Mouse (Mus musculus) testis, postnatal 14 days (tissue): ENCODE measurements around the gene Zfp109.
"Not testable (repeated sequence)": the region's sequence is repeated elsewhere in the genome, so short reads cannot be mapped to it uniquely, and the experiment has no call there.

Experiments used
- DNase-seq: peaks from one replicate; pipeline ENCODE4 v3.0.0; 2021; ENCODE audit warnings: low spot score

Gene Zfp109

GRCm38 (mm10) chr7:24237040-24237791 lies at the start of gene Zfp109:
Zfp109 (minus strand) TSS chr7:24237560.
- peak; percentile 67 for DNase-seq

DNA sequence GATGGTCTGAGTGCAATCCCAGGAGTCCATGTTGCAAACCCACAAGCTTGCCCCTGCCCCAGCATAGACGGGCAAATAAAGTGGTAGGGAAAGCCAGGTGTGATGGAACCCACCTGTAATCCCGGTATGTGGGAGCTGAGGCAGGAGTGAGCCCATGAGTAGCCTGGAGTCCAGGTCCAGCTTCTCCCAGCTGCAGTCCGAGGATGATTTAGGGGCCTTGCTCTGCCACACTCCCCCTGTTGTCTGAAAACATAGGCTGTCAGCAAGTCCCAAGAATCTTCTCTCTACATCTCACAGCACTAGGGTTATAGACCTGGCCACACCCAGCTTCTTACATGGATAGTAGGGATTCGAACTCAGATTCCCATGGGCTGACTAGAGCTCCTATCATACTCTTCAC lies 49.6 kb upstream of the Zfp109 start:
- no peak for DNase-seq

- DNase-seq = no peak
Observed at GRCm38 (mm10) chr7:24286090-24286489, 48.7 kb upstream of the Zfp109 start.

- no peak for DNase-seq
Observed at GRCm38 (mm10) chr7:24280858-24281145, 43.4 kb upstream of the Zfp109 start.

DNA sequence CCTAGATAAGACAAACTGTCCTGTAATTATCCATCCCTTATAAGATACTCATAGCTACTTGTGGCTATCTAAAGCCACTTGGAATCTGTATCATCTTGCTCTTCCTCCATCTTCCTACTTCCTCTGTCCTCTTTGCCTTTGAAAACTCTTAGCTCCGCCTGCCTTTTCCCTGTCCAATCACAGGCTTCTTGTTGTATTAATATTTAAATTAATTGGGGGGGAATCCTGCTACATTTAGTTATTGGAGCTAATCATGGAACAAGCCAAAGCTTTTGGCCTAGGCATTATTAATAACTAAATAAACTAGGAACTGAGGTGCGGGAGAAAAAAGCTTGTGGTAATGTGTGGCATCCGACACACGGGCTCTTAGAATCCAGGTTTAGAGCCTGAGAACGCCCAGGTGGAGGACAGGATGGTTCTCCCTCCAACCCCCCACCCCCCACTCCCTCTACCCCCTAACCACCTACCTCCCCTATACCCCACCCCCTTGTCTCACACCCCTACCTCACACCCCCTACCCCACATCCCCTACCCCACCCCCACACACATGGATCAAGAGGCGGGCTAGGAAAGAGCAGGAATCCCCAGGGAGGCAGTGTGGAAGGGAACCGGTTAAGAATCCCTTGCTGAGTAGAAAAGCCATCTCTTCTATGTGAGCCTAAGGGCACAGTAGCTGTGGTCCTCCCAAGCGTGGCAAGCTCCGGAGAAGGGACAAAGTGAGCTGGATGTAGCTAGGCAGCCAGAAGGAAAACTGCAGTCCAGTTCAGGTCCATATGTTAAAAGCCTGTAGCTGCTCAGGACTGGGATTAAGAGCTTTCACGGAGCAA lies 42.9 kb upstream of the Zfp109 start:
- no peak for DNase-seq

DNA sequence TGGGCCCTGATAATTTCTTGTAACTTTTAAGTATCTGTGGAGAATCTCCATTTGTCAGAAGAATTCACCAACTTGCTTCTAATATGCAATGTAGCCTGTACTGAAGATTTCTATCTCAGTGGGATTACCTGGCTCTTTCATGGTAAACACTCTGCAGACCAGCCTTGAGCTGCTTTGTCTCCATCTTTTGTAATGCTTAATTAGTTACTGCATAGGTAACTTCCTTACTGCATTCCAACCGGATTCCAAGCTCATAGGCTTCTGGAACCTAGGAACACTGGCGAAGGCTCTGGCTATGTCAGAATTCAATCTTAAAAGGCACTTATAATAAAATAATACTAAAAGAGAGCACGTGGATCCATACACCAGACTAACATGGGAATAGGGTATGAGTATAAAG lies 41.4 kb upstream of the Zfp109 start:
- DNase-seq = not testable (repeated sequence)

- DNase-seq = no peak
Observed at GRCm38 (mm10) chr7:24274456-24274855, 37.1 kb upstream of the Zfp109 start.

GRCm38 (mm10) chr7:24271191-24271590 lies 33.8 kb upstream of the Zfp109 start:
- DNase-seq = no peak

GRCm38 (mm10) chr7:24270288-24270672 lies 32.9 kb upstream of the Zfp109 start, which contains the start of gene Zfp93:
Zfp93 (plus strand) TSS chr7:24270420.
- peak; percentile 83 for DNase-seq

- DNase-seq = no peak
Observed at GRCm38 (mm10) chr7:24269667-24270287, 32.4 kb upstream of the Zfp109 start.

GRCm38 (mm10) chr7:24269256-24269655 lies 31.9 kb upstream of the Zfp109 start:
- peak; percentile 27 for DNase-seq

GRCm38 (mm10) chr7:24268176-24269155 lies 31.1 kb upstream of the Zfp109 start:
- DNase-seq = no peak

GRCm38 (mm10) chr7:24260000-24260312 lies 22.6 kb upstream of the Zfp109 start:
- no peak for DNase-seq

DNA sequence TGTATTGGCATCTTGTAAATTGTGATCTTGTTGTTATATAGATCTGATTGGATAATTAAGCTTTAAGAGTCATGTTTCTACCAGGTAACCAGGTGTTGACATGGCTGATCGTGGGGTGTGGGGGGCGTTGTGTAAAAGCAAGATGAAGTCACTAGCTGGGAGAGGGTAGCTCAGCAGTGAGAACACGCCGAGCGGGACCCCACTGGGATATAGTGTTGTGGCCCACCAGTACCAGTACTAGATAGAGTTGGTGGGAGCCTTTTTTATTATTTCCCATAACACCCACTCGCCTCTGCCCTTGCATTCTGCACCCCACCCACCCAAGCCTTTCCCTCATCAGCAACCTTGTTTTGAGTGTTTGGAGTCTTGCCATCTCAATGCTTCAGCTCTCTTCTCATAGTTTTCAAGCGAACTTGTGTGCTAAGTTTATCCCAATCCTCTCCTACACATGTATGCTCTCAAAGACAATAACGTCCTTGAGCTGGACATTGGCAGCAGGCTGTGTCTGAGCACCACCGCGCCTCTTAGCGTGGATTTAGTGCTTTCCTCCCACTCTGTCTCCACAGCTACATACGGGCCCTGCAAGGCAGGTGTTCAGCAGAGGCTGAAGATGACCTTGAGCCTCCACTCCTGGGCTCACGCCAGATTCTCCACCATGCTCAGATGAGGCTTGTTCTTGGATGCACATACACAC lies 22.1 kb upstream of the Zfp109 start:
- peak; percentile 61 for DNase-seq

DNA sequence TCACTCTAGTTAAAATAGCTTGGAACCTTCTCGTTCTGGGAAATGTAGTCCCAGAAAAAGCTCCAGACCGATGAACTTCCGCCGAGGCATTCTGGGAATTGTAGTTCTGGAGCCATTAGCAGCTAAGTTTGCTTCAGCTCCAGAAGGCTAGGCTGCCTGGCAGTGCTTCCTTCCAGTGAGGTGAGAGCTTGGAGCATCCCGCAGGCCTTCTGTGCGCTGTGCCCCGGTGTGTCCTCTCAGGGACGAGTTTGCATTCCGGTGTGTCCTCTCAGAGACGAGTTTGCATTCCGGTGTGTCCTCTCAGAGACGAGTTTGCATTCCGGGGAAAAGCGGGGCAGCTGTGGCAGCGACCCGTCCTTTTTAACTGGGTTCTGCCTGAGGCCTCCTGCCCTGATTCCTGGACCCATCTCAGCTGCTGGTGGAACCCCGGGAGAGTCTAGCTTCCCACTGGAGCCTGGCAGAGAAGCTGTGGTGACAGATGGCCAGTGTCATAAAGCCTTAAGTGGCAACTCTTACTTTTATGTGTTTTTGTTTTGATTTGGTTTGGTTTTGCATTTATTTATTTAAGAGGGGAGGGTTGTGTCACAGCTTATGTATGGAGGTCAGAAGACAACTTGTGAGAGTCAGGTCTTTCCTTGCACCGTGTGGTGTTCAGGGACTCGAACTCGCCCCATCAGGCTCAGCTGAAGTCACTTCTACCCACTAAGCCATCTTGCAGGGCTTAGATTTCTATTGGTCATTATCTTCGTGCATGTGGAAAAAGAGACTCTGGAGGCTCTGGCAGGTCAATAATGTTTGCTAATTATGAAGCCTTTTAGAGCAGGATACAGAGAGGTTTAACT lies 17.5 kb upstream of the Zfp109 start, which contains the start of gene Zfp108:
Gene Zfp108, plus strand, starts transcription at position 162 of the 842 bp plus-strand sequence.
- peak; percentile 81 for DNase-seq

GRCm38 (mm10) chr7:24253779-24254615 lies 16.6 kb upstream of the Zfp109 start:
- DNase-seq = no peak

DNA sequence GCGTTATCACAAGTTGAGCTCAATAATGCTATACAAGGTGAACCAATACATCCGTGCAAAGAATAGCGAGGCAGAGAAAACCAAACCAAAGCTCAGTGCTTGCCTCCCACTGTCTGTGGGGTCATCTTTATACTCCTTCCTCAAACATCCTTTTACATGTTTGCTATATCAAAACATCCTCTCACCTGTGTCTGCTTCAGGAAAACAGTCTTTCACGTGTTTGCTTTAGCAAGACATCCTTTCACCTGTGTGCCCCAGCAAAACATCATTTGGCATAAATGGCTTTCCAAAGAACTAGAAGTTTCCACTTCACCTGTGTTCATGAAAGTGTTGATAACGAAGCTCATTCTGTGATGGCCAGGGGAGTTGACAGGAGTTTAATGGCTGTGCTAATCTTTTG lies 26.0 kb downstream of the Zfp109 start, which contains the start of gene Zfp111:
Gene Zfp111, minus strand, starts transcription at position 101 of the 400 bp plus-strand sequence.
- DNase-seq = no peak

- no peak for DNase-seq
Observed at GRCm38 (mm10) chr7:24210296-24210695, 27.1 kb downstream of the Zfp109 start.

DNA sequence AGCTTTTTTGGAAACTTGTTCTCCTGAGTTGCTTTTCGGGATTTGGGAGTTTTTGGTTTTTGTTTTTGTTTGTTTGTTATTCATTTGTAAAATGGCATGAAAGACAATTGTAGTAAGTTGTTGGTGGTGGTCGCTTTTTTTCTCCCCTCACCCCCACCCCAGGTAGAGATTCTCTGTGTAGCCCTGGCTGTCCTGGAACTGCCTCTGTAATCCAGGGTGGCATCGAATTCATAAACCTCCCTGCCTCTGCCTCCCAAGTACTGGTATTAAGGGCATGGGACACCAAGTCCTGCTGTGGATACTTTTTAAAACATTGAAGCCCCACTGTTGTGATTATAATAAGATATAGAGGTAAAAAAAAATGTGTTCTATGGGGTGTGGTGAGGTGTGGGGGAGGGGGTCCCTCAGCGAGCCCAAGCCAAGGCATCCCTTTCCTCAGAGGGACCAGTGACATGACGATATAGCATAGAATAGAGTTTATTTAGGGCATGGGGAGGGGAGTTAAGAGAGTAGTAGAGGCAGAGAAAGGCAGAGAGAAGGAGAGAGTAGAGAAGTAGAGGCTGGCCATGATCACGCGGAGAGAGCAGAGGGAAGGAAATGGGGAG lies 29.0 kb downstream of the Zfp109 start:
- no peak for DNase-seq
